In genomic region chr11:29810324-29810723, GRCm38 (mm10) we compare ENCODE assay signal across 23 mouse cellular contexts. TPM values are rescaled to one million over a fixed set of nuclear protein-coding genes. Genes with fewer than 3 reads are reported as not detected.
A peak's percentile ranks its signal among the peaks of the same experiment; 100 is the strongest.
DNase-seq lines count a peak whose midpoint lies in the region; ATAC-seq lines count a peak whose summit lies in the region.
"Had no signal": no experiment of that assay in that cellular context is flagged by ENCODE, and none has a peak within 500 bp of the region (broad histone marks: within the 10 kb centered on the region; RNA-seq: fewer than 3 reads in every experiment).

No protein-coding gene starts in this region.

- peak; percentile 21; the same call in 1 of the 2 replicates for ATAC-seq in frontal cortex, adult (ENCODE audit: low TSS enrichment)
- peak; percentile 77 for ATAC-seq in inflammation-experienced regulatory T-cells, adult 6 months
- no peak for ATAC-seq in erythroid progenitor cell, adult 5-6 weeks (replicated peaks; ENCODE audit: low FRiP score, poor library complexity, severe bottlenecking)
- ATAC-seq: forebrain, embryonic 13.5 days; hindbrain, postnatal 0 days; intestine, embryonic 16.5 days; midbrain, embryonic 15.5 days had no signal

- DNase-seq in frontal cortex, postnatal 10 days (ENCODE audit: low spot score in 2 of 2) = no peak
- DNase-seq in right cerebral cortex, adult 18-20 months = peak; percentile 59
- DNase-seq in right cerebral cortex, postnatal 25 days = no peak
- no peak for DNase-seq in T-cell, adult 2 months (ENCODE audit: low spot score)
- DNase-seq: adrenal gland, postnatal 10 days; cerebellum, adult 11 months; cerebellum, postnatal 14 days; gastrocnemius, postnatal 10 days; heart, postnatal 36 days; kidney, adult 8-10 months; kidney, postnatal 4 days; lung, embryonic 14.5 days; lung, postnatal 14 days; thymus, postnatal 14 days had no signal

RNA-seq across cellular contexts. Expression of gene 4931440F15Rik, which starts 15.1 kb away (rescaled TPM):
- under 1 TPM in 1 of 3 experiments, not detected in 2; 0.23 TPM for polyA plus RNA-seq in inflammation-experienced regulatory T-cells, adult 6 months (2017; shearing (Covaris generic))
- not detected in 2 replicates for total RNA-seq in erythroid progenitor cell, adult 5-6 weeks (2015; ENCODE audit: low replicate concordance)
- not detected in 2 replicates for total RNA-seq in erythroid progenitor cell, adult 5-6 weeks (2017; ENCODE audit: low replicate concordance)
- total RNA-seq: megakaryocyte progenitor cell, adult 5-6 weeks had no signal
- polyA plus RNA-seq: liver, adult 2 months had no signal
